Mouse (Mus musculus) liver, postnatal 0 days (tissue): ENCODE data around the gene Cd83.

Experiments
- CTCF ChIP-seq: sonication (generic); IDR thresholded peaks from 2 replicates; pipeline ENCODE4 v1.5.1; 2016; ENCODE audit warnings: antibody characterized with exemption, low read depth
- EP300 ChIP-seq: IDR thresholded peaks from 2 replicates; pipeline ENCODE4 v1.6.1; 2016; ENCODE audit warnings: antibody characterized with exemption, low read depth, mild to moderate bottlenecking

GRCm38 (mm10) chr13:43820071-43820470 is 35.5 kb downstream of the Cd83 start:
- no peak for TF ChIP-seq EP300
- TF ChIP-seq CTCF, result no peak
